Comparison of ENCODE assay signal across 17 mouse cellular contexts in genomic region chr7:66106581-66107056, GRCm38 (mm10). TPM values are rescaled to one million over a fixed set of nuclear protein-coding genes. Genes with fewer than 3 reads are reported as not detected.
A peak's percentile ranks its signal among the peaks of the same experiment; 100 is the strongest.
DNase-seq lines count a peak whose midpoint lies in the region; ATAC-seq lines count a peak whose summit lies in the region.
"Had no signal": no experiment of that assay in that cellular context is flagged by ENCODE, and none has a peak within 500 bp of the region (broad histone marks: within the 10 kb centered on the region; RNA-seq: fewer than 3 reads in every experiment).

No protein-coding gene starts in this region.

- peaks cover 3% of the 10 kb centered on the region; the same call in 1 of the 2 replicates for H3K4me1 ChIP-seq in brown adipose tissue, adult 24 weeks (ENCODE audit: control insufficient read depth, insufficient read depth, insufficient read length, low read length)

- ATAC-seq in frontal cortex, adult (ENCODE audit: low TSS enrichment), result no peak
- ATAC-seq: activated CD4-positive, CD25-positive, alpha-beta regulatory T cell, adult 4 months; inflammation-experienced regulatory T-cells, adult 6 months had no signal

- 0 out of 2 replicates have a peak overlapping the region, but pooled peaks have one; percentile 12 for H3K27ac ChIP-seq in brown adipose tissue, adult 24 weeks (replicated peaks; ENCODE audit: low read depth, low read length)
- H3K27ac ChIP-seq: heart, adult 2 months; neural tube, embryonic 12.5 days; stomach, embryonic 15.5 days had no signal

- DNase-seq in kidney, adult 9 months, result peak; percentile 33
- DNase-seq in kidney, adult 18-20 months, result no peak
- DNase-seq in kidney, postnatal 36 days, result peak; percentile 32 to 37
- peak; percentile 51 for DNase-seq in lung, postnatal 14 days
- DNase-seq in Muller cell, postnatal 12 days (ENCODE audit: inconsistent ontology term), result no peak
- no peak for DNase-seq in cerebellum, postnatal 25 days
- DNase-seq: cerebellum, adult 2 months; embryo, embryonic 11 days; heart, adult 2 months; left cerebral cortex, postnatal 4 days; thymus, postnatal 25 days had no signal

- H3K4me3 ChIP-seq in brown adipose tissue, adult 24 weeks (ENCODE audit: insufficient read depth, low read depth, low read length), result no peak overlapping the region
- H3K4me3 ChIP-seq: heart, adult 2 months; neural tube, embryonic 12.5 days; stomach, embryonic 15.5 days had no signal

RNA-seq across cellular contexts. Expression of gene Chsy1, which starts 2.7 kb away (rescaled TPM):
- 4.8 and 5.5 TPM in 2 replicates for polyA plus RNA-seq in brown adipose tissue, adult 24 weeks (2012; ENCODE audit: insufficient read depth, insufficient read length, missing spikeins)

RNA-seq across cellular contexts. Expression of gene Selenos, which starts 27.2 kb away (rescaled TPM):
- polyA plus RNA-seq in brown adipose tissue, adult 24 weeks (2012; ENCODE audit: insufficient read depth, insufficient read length, missing spikeins), result 45.9 and 48.0 TPM in 2 replicates

RNA-seq across cellular contexts. Expression of gene Snrpa1, which starts 47.8 kb away (rescaled TPM):
- 18.8 and 20.6 TPM in 2 replicates for polyA plus RNA-seq in brown adipose tissue, adult 24 weeks (2012; ENCODE audit: insufficient read depth, insufficient read length, missing spikeins)

Comparison
In these comparisons a context has a peak if more than half of its experiments do, and no peak if none do; other contexts are left out.
1. DNase-seq: peak in kidney, adult 9 months (single experiment), kidney, postnatal 36 days (2 of 2) and lung, postnatal 14 days (single experiment); none in kidney, adult 18-20 months (single experiment), Muller cell, postnatal 12 days (single experiment) and cerebellum, postnatal 25 days (0 of 2).